Mouse (Mus musculus) C2C12 (cell line): ENCODE results near the gene Gja4. TPM values are rescaled to one million over a fixed set of nuclear protein-coding genes. Genes with fewer than 3 reads are reported as not detected.

Experiments
- H3K27me3 ChIP-seq: one replicate; pipeline ENCODE4 v1.6.1; 2011; ENCODE audit not compliant: control insufficient read depth, insufficient read depth, insufficient read length
- H3K36me3 ChIP-seq: one replicate; pipeline ENCODE4 v1.6.1; 2011; ENCODE audit not compliant: control insufficient read depth, insufficient read depth
- H3K4me3 ChIP-seq: one replicate; pipeline ENCODE4 v1.5.1; 2011; ENCODE audit warnings: mild to moderate bottlenecking, control low read depth; ENCODE audit not compliant: poor library complexity, insufficient read depth, severe bottlenecking
- H3K79me2 ChIP-seq: one replicate; pipeline ENCODE4 v1.6.1; 2011; ENCODE audit not compliant: control insufficient read depth, insufficient read depth
- H3K79me3 ChIP-seq: one replicate; pipeline ENCODE4 v1.6.1; 2011; ENCODE audit warnings: low read depth, control low read depth
- H3ac ChIP-seq: one replicate; pipeline ENCODE3; 2011; ENCODE audit warnings: low read depth; ENCODE audit not compliant: control insufficient read depth, insufficient read length
- CEBPB ChIP-seq: IDR thresholded peaks from one replicate; pipeline ENCODE4 v1.6.1; 2011; ENCODE audit warnings: low read depth, mild to moderate bottlenecking, control low read depth, moderate library complexity
- CTCF ChIP-seq: IDR thresholded peaks from one replicate; pipeline ENCODE4 v1.5.1; 2011; ENCODE audit not compliant: control insufficient read depth, insufficient read depth, insufficient read length
- FOSL1 ChIP-seq: IDR thresholded peaks from one replicate; pipeline ENCODE4 v1.8.0; 2011; ENCODE audit warnings: mild to moderate bottlenecking, low read length; ENCODE audit not compliant: poor library complexity, insufficient read depth, severe bottlenecking
- MAX ChIP-seq: IDR thresholded peaks from one replicate; pipeline ENCODE4 v1.6.1; 2011; ENCODE audit warnings: mild to moderate bottlenecking, control low read depth
- MYOD1 ChIP-seq: IDR thresholded peaks from one replicate; pipeline ENCODE4 v1.6.1; 2011; ENCODE audit warnings: low read depth; ENCODE audit not compliant: control insufficient read depth, insufficient read length
- MYOG ChIP-seq: IDR thresholded peaks from one replicate; pipeline ENCODE4 v1.6.1; 2011; ENCODE audit not compliant: control insufficient read depth, insufficient read length; ENCODE audit errors: extremely low read depth
- USF1 ChIP-seq: IDR thresholded peaks from one replicate; pipeline ENCODE4 v1.6.1; 2011; ENCODE audit warnings: low read depth, mild to moderate bottlenecking, control low read depth, moderate library complexity
- polyA plus RNA-seq: library from polyadenylated mRNA; unstranded; fragments of >200 nt; fragmentation: generic; extraction: Trizol; gene quantifications from one replicate; pipeline ENCODE4 v1.2.1, GENCODE M21; 2012; ENCODE audit warnings: missing spikeins

Gene Gja4
- polyA plus RNA-seq, 1 experiment: 0.07 TPM

- TF ChIP-seq MYOG (no peak), CTCF (no peak), CEBPB (no peak), USF1 (no peak), MYOD1 (no peak), MAX (no peak), FOSL1 (no peak)
- no peaks in the 10 kb centered on the region for H3K36me3 ChIP-seq
- no peaks in the 10 kb centered on the region for H3K79me3 ChIP-seq
- H3ac ChIP-seq: no peak overlapping the region
- H3K79me2 ChIP-seq: no peaks in the 10 kb centered on the region
- no peak overlapping the region for H3K4me3 ChIP-seq
- peaks cover 4% of the 10 kb centered on the region for H3K27me3 ChIP-seq
These were observed 10.0 kb downstream of the Gja4 start for GRCm38 (mm10) chr4:127303796-127304195.

- H3ac ChIP-seq: no peak overlapping the region
- no peak overlapping the region for H3K4me3 ChIP-seq
- TF ChIP-seq MYOD1 (no peak), FOSL1 (no peak), MAX (no peak), CTCF (no peak), CEBPB (no peak), MYOG (no peak), USF1 (no peak)
- H3K79me2 ChIP-seq: no peaks in the 10 kb centered on the region
- H3K79me3 ChIP-seq: no peaks in the 10 kb centered on the region
- H3K27me3 ChIP-seq: no peaks in the 10 kb centered on the region
- H3K36me3 ChIP-seq: no peaks in the 10 kb centered on the region
These were observed 13.3 kb downstream of the Gja4 start for GRCm38 (mm10) chr4:127300503-127300902.

GRCm38 (mm10) chr4:127292631-127293030 is 21.2 kb downstream of the Gja4 start:
- no peak overlapping the region for H3ac ChIP-seq
- TF ChIP-seq CEBPB (no peak), USF1 (no peak), CTCF (no peak), MYOD1 (no peak), FOSL1 (no peak), MYOG (no peak), MAX (no peak)
- H3K79me2 ChIP-seq: no peaks in the 10 kb centered on the region
- no peak overlapping the region for H3K4me3 ChIP-seq
- H3K36me3 ChIP-seq: no peaks in the 10 kb centered on the region
- H3K27me3 ChIP-seq: peaks cover 16% of the 10 kb centered on the region
- no peaks in the 10 kb centered on the region for H3K79me3 ChIP-seq

GRCm38 (mm10) chr4:127289039-127289548 is 24.7 kb downstream of the Gja4 start:
- Histone ChIP-seq H3K36me3 (no peaks in the 10 kb centered on the region), H3ac (no peak overlapping the region), H3K4me3 (no peak overlapping the region), H3K79me2 (no peaks in the 10 kb centered on the region), H3K27me3 (peaks cover 30% of the 10 kb centered on the region), H3K79me3 (no peaks in the 10 kb centered on the region)
- TF ChIP-seq MAX (no peak), MYOD1 (no peak), USF1 (no peak), MYOG (no peak), FOSL1 (no peak), CEBPB (no peak), CTCF (no peak)

- TF ChIP-seq MYOD1 (no peak), CEBPB (no peak), USF1 (no peak), MAX (no peak), MYOG (no peak), CTCF (no peak), FOSL1 (no peak)
- H3ac ChIP-seq: no peak overlapping the region
- no peaks in the 10 kb centered on the region for H3K79me3 ChIP-seq
- H3K36me3 ChIP-seq: no peaks in the 10 kb centered on the region
- no peak overlapping the region for H3K4me3 ChIP-seq
- no peaks in the 10 kb centered on the region for H3K79me2 ChIP-seq
- H3K27me3 ChIP-seq: peaks cover 30% of the 10 kb centered on the region
These were observed 26.9 kb downstream of the Gja4 start for GRCm38 (mm10) chr4:127286907-127287306.

GRCm38 (mm10) chr4:127279241-127279640 is 34.6 kb downstream of the Gja4 start:
- TF ChIP-seq MYOG (no peak), FOSL1 (no peak), MYOD1 (no peak), CEBPB (no peak)
- Histone ChIP-seq H3K36me3 (no peaks in the 10 kb centered on the region), H3K79me3 (no peaks in the 10 kb centered on the region), H3ac (no peak overlapping the region), H3K4me3 (no peak overlapping the region), H3K79me2 (no peaks in the 10 kb centered on the region), H3K27me3 (peaks cover 27% of the 10 kb centered on the region)
